Mouse (Mus musculus) midbrain, postnatal 0 days (tissue): ENCODE measurements around the gene Klhl26. TPM values are rescaled to one million over a fixed set of nuclear protein-coding genes. Genes with fewer than 3 reads are reported as not detected.

Experiments
- ATAC-seq: fragments of 200-750 bp; cut with Nextera tagmentation; 2 replicates; pipeline ENCODE4 v1.8.0; 2017; ENCODE audit warnings: moderate number of reproducible peaks, mild to moderate bottlenecking, moderate TSS enrichment, moderate library complexity; ENCODE audit not compliant: low FRiP score
- DNase-seq: peaks from one replicate; pipeline ENCODE4 v3.0.0-alpha.2; 2015; ENCODE audit warnings: low spot score
- H3K27ac ChIP-seq: fragments of 300-500 bp; sonication (generic); 2 replicates; pipeline ENCODE4 v1.5.1; 2014; ENCODE audit warnings: low read depth, mild to moderate bottlenecking, low read length, mixed read lengths
- H3K27me3 ChIP-seq: fragments of 300-500 bp; sonication (generic); 2 replicates; pipeline ENCODE4 v1.6.1; 2014; ENCODE audit warnings: low read length, control low read depth, mixed read lengths; ENCODE audit not compliant: insufficient read depth
- H3K36me3 ChIP-seq: fragments of 300-500 bp; sonication (generic); 2 replicates; pipeline ENCODE4 v1.6.1; 2014; ENCODE audit warnings: low read length, control low read depth, mixed read lengths; ENCODE audit not compliant: insufficient read depth
- H3K4me1 ChIP-seq: fragments of 300-500 bp; sonication (generic); 2 replicates; pipeline ENCODE4 v1.6.1; 2014; ENCODE audit warnings: mild to moderate bottlenecking, control low read depth, antibody characterized with exemption, low read length, mixed read lengths; ENCODE audit not compliant: insufficient read depth
- H3K4me2 ChIP-seq: fragments of 300-500 bp; sonication (generic); 2 replicates; pipeline ENCODE4 v1.6.1; 2014; ENCODE audit warnings: low read depth, mild to moderate bottlenecking, low read length, mixed read lengths; ENCODE audit not compliant: poor library complexity, severe bottlenecking
- H3K4me3 ChIP-seq: fragments of 300-500 bp; sonication (generic); 2 replicates; pipeline ENCODE4 v1.5.1; 2014; ENCODE audit warnings: low read depth, mild to moderate bottlenecking, low read length, moderate library complexity
- H3K9ac ChIP-seq: fragments of 300-500 bp; sonication (generic); replicated peaks from 2 replicates; pipeline ENCODE4 v1.6.1; 2014; ENCODE audit warnings: mild to moderate bottlenecking, low read length, moderate library complexity, mixed read lengths; ENCODE audit not compliant: poor library complexity, severe bottlenecking
- H3K9me3 ChIP-seq: fragments of 300-500 bp; sonication (generic); 2 replicates; pipeline ENCODE4 v1.6.1; 2016; ENCODE audit warnings: low read length, control low read depth
- CTCF ChIP-seq: IDR thresholded peaks from 2 replicates; pipeline ENCODE4 v1.5.1; 2016; ENCODE audit warnings: antibody characterized with exemption, mild to moderate bottlenecking
- WGBS: fragments of 180-500 bp; shearing (Covaris S2); extraction: QIAGEN DNeasy Blood & Tissue Kit; methylation state at CpG from one replicate; pipeline ENCODE4 v1.1.7; 2014; 5-methylcytosine and 5-hydroxymethylcytosine counted together
- polyA plus RNA-seq: library from polyadenylated mRNA; unstranded; fragments of >200 nt; fragmentation: Nextera tagmentation; extraction: Ambion mirVana; gene quantifications from 2 replicates; pipeline ENCODE4 v1.2.1, GENCODE M21; 2015
- total RNA-seq: library from RNA; depleted of rRNA; stranded (reverse); fragments of >200 nt; gene quantifications from 2 replicates; pipeline ENCODE4 v1.2.3, GENCODE M21; 2014

Klhl26 gene
- total and polyA plus RNA-seq, 2 experiments from 2014 or later: 39.4 to 51.0 TPM

- Histone ChIP-seq H3K4me3 (no peak overlapping the region), H3K27me3 (no peaks in the 10 kb centered on the region), H3K4me1 (peaks cover 8% of the 10 kb centered on the region; the same call in 1 of the 2 replicates), H3K9me3 (no peaks in the 10 kb centered on the region), H3K4me2 (no peak overlapping the region), H3K9ac (no peak overlapping the region), H3K27ac (no peak overlapping the region), H3K36me3 (no peaks in the 10 kb centered on the region)
- WGBS: 94% methylated on average over 7 of the region's 7 CpGs
- no peak for DNase-seq
- ATAC-seq: no peak
- no peak for TF ChIP-seq CTCF
Measured at GRCm38 (mm10) chr8:70471856-70472255, 4.9 kb downstream of the Klhl26 start.

DNA sequence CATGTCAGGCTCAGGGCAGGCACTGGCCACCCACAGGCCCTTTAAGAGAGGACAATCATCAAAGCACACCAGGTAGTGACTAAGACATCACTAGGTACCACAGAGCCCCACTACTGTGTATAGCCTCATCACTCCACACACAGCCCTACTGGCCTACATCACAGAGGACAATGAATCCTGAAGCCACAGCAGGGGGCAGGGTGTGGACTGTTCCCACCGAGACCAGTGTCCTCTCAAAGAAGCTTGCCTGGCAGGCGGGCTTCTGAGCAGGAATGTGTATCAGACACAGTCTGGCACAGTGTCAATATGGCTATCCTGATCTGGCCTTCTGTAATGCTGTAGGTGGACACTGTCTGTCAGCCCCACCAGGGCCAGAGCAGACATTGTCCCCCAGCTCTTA is 6.8 kb downstream of the Klhl26 start:
- DNase-seq (no peak), ATAC-seq (no peak)
- TF ChIP-seq CTCF: no peak
- 52% methylated on average over 2 of the region's 2 CpGs for WGBS
- Histone ChIP-seq H3K9ac (no peak overlapping the region), H3K4me1 (no peaks in the 10 kb centered on the region), H3K4me2 (no peak overlapping the region), H3K36me3 (no peaks in the 10 kb centered on the region), H3K9me3 (no peaks in the 10 kb centered on the region), H3K4me3 (no peak overlapping the region), H3K27me3 (no peaks in the 10 kb centered on the region), H3K27ac (peak overlapping the region; percentile 0; the same call in 1 of the 2 replicates)

GRCm38 (mm10) chr8:70469295-70469916 is 7.4 kb downstream of the Klhl26 start:
- Histone ChIP-seq H3K27ac (peak overlapping the region; percentile 0; the same call in 1 of the 2 replicates), H3K4me1 (no peaks in the 10 kb centered on the region), H3K36me3 (no peaks in the 10 kb centered on the region), H3K9ac (no peak overlapping the region), H3K4me2 (no peak overlapping the region), H3K27me3 (no peaks in the 10 kb centered on the region), H3K9me3 (no peaks in the 10 kb centered on the region), H3K4me3 (no peak overlapping the region)
- 49% methylated on average over 10 of the region's 10 CpGs for WGBS
- ATAC-seq (peak; percentile 36; the same call in 1 of the 2 replicates), DNase-seq (peak; percentile 56)
- TF ChIP-seq CTCF: no peak

- DNase-seq (no peak), ATAC-seq (no peak)
- no peak overlapping the region for H3K4me3 ChIP-seq
- no peak overlapping the region for H3K27ac ChIP-seq
- no peaks in the 10 kb centered on the region for H3K9me3 ChIP-seq
- no peak for TF ChIP-seq CTCF
- no peak overlapping the region for H3K4me2 ChIP-seq
- H3K36me3 ChIP-seq: no peaks in the 10 kb centered on the region
- WGBS: 90% methylated on average over 4 of the region's 4 CpGs
- H3K4me1 ChIP-seq: no peaks in the 10 kb centered on the region
- no peaks in the 10 kb centered on the region for H3K27me3 ChIP-seq
- no peak overlapping the region for H3K9ac ChIP-seq
Measured at GRCm38 (mm10) chr8:70468733-70469132, 8.0 kb downstream of the Klhl26 start.

GRCm38 (mm10) chr8:70467907-70468306 is 8.9 kb downstream of the Klhl26 start:
- no peak overlapping the region for H3K4me3 ChIP-seq
- ATAC-seq: no peak
- H3K9ac ChIP-seq: no peak overlapping the region
- H3K27me3 ChIP-seq: no peaks in the 10 kb centered on the region
- H3K27ac ChIP-seq: no peak overlapping the region
- H3K4me1 ChIP-seq: 0 out of 2 replicates have a peak, but pooled peaks cover 2% of the 10 kb centered on the region
- no peak overlapping the region for H3K4me2 ChIP-seq
- no peaks in the 10 kb centered on the region for H3K9me3 ChIP-seq
- H3K36me3 ChIP-seq: no peaks in the 10 kb centered on the region
- no peak for TF ChIP-seq CTCF
- WGBS: 76% methylated on average over 1 of the region's 1 CpGs
- DNase-seq: no peak

DNA sequence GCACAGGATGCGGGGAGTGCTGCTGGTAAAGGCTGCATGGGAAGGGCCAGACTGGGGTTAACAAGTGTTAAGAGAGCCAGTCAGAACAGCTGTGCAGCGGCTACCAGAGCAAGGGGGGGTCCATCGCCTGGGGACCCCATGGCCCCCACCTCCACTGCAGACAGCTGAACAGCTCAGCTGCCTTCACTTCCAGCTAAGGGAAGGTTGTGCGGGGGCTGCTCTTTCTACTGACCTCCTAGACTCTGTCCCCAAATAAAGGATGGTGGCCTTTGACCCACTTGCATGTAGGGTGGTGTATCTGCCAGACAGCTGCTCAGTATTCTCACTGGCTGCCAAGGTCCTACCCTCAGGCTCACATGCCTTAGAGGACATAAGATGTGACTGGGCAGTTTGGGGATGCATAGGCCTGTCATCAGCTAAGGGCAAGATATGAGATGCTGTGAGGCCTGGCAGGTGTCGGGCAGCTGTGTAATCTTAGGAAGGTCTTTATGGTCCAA is 9.5 kb downstream of the Klhl26 start:
- 0 out of 2 replicates have a peak, but pooled peaks cover 2% of the 10 kb centered on the region for H3K4me1 ChIP-seq
- H3K27ac ChIP-seq: no peak overlapping the region
- no peak for TF ChIP-seq CTCF
- no peak overlapping the region for H3K9ac ChIP-seq
- no peaks in the 10 kb centered on the region for H3K9me3 ChIP-seq
- no peaks in the 10 kb centered on the region for H3K36me3 ChIP-seq
- no peak for DNase-seq
- H3K27me3 ChIP-seq: no peaks in the 10 kb centered on the region
- H3K4me3 ChIP-seq: no peak overlapping the region
- ATAC-seq: no peak
- 77% methylated on average over 5 of the region's 5 CpGs for WGBS
- H3K4me2 ChIP-seq: no peak overlapping the region
